Mouse (Mus musculus) G1E (cell line): ENCODE data around the gene Galnt14. TPM values are rescaled to one million over a fixed set of nuclear protein-coding genes. Genes with fewer than 3 reads are reported as not detected.

Source experiments
- ATAC-seq: 2 replicates; pipeline ENCODE4 v1.8.0; 2016; ENCODE audit warnings: mild to moderate bottlenecking; ENCODE audit not compliant: insufficient number of reproducible peaks, poor library complexity, low FRiP score, severe bottlenecking; ENCODE audit errors: extremely low read depth
- DNase-seq: peaks from one replicate; pipeline ENCODE4 v3.0.0; 2012; ENCODE audit warnings: low spot score
- H3K27me3 ChIP-seq: 2 replicates; pipeline ENCODE4 v1.6.1; 2012; ENCODE audit warnings: mild to moderate bottlenecking, low read length, inconsistent platforms; ENCODE audit not compliant: insufficient read depth
- H3K36me3 ChIP-seq: replicated peaks from 2 replicates; pipeline ENCODE3; 2012; ENCODE audit warnings: mild to moderate bottlenecking, inconsistent platforms
- H3K4me1 ChIP-seq: 2 replicates; pipeline ENCODE4 v1.6.1; 2012; ENCODE audit warnings: low read depth, low read length, inconsistent platforms, mixed read lengths; ENCODE audit not compliant: insufficient read depth
- H3K4me3 ChIP-seq: 2 replicates; pipeline ENCODE4 v1.5.1; 2012; ENCODE audit warnings: low read depth, mild to moderate bottlenecking, inconsistent platforms, low read length, moderate library complexity, mixed read lengths
- H3K9me3 ChIP-seq: replicated peaks from 2 replicates; pipeline ENCODE4 v1.6.1; 2012; ENCODE audit warnings: inconsistent platforms
- CTCF ChIP-seq: IDR thresholded peaks from 2 replicates; pipeline ENCODE4 v1.5.1; 2012; ENCODE audit warnings: low read depth, low read length, inconsistent platforms, mixed read lengths
- GATA1 ChIP-seq: IDR thresholded peaks from 2 replicates; pipeline ENCODE4 v1.6.1; 2012; ENCODE audit warnings: borderline replicate concordance, low read length, inconsistent platforms, mixed read lengths
- GATA2 ChIP-seq: IDR thresholded peaks from 2 replicates; pipeline ENCODE4 v1.6.1; 2012; ENCODE audit warnings: low read depth, low read length, inconsistent platforms, borderline replicate concordance
- POLR2AphosphoS5 ChIP-seq: IDR thresholded peaks from 2 replicates; pipeline ENCODE4 v1.6.1; 2012; ENCODE audit warnings: low read depth, low read length, inconsistent platforms; ENCODE audit not compliant: insufficient replicate concordance
- TAL1 ChIP-seq: conservative IDR thresholded peaks from 2 replicates; pipeline ENCODE4 v1.6.1; 2012; ENCODE audit warnings: low read depth, low read length, inconsistent platforms, mixed read lengths
- polyA plus RNA-seq: library from polyadenylated mRNA; stranded (reverse); fragments of >175 nt; gene quantifications from 2 replicates; pipeline ENCODE4 v1.2.3, GENCODE M21; 2012
- total RNA-seq, 2 experiments: library from RNA; stranded (forward) in 1 of 2; stranded (reverse) in 1 of 2; fragments of 200-1000 nt in 1 of 2; fragments of >200 nt in 1 of 2; fragmentation: Nextera tagmentation in 1 of 2; gene quantifications; 2 replicates each; pipeline ENCODE4 v1.2.3; 2014 to 2017

Gene Galnt14
- total RNA-seq (2014; fragmentation: Nextera tagmentation) (not detected in 2 replicates), total RNA-seq (2017) (0.05 and 0.06 TPM in 2 replicates), polyA plus RNA-seq (not detected in 2 replicates)

- Histone ChIP-seq H3K36me3 (no peaks in the 10 kb centered on the region), H3K4me1 (no peaks in the 10 kb centered on the region), H3K4me3 (peak within 1 kb of the TSS; percentile 4; the same call in 1 of the 2 replicates), H3K9me3 (peaks cover 71% of the 10 kb centered on the region), H3K27me3 (no peaks in the 10 kb centered on the region; the same call in 1 of the 2 replicates)
- TF ChIP-seq GATA1 (no peak), CTCF (no peak), POLR2AphosphoS5 (no peak), GATA2 (no peak), TAL1 (no peak)
- DNase-seq (no peak), ATAC-seq (no peak)
These were observed at the start of gene Galnt14 for GRCm38 (mm10) chr17:73710042-73710911. Gene Galnt14 (minus strand): TSS chr17:73710453.

- Histone ChIP-seq H3K4me1 (no peaks in the 10 kb centered on the region), H3K27me3 (no peaks in the 10 kb centered on the region), H3K9me3 (peaks cover 28% of the 10 kb centered on the region), H3K36me3 (no peaks in the 10 kb centered on the region), H3K4me3 (no peak overlapping the region)
- no peak for TF ChIP-seq POLR2AphosphoS5
- TF ChIP-seq CTCF: no peak
- TF ChIP-seq GATA2: no peak
- no peak for TF ChIP-seq TAL1
- no peak for TF ChIP-seq GATA1
- DNase-seq (no peak), ATAC-seq (no peak)
These were observed 33.5 kb upstream of the Galnt14 start for GRCm38 (mm10) chr17:73743681-73744311.

- Histone ChIP-seq H3K4me3 (no peak overlapping the region), H3K4me1 (no peaks in the 10 kb centered on the region), H3K9me3 (peaks cover 30% of the 10 kb centered on the region), H3K27me3 (no peaks in the 10 kb centered on the region), H3K36me3 (no peaks in the 10 kb centered on the region)
- no peak for ATAC-seq
- DNase-seq: no peak
- TF ChIP-seq CTCF (no peak), POLR2AphosphoS5 (no peak), TAL1 (no peak), GATA1 (no peak), GATA2 (no peak)
These were observed 13.8 kb upstream of the Galnt14 start for GRCm38 (mm10) chr17:73723885-73724682.

- ATAC-seq: no peak
- DNase-seq: no peak
- no peak overlapping the region for H3K4me3 ChIP-seq
- no peaks in the 10 kb centered on the region for H3K4me1 ChIP-seq
- peaks cover 35% of the 10 kb centered on the region for H3K9me3 ChIP-seq
- TF ChIP-seq POLR2AphosphoS5 (no peak), GATA2 (no peak), GATA1 (no peak), CTCF (no peak), TAL1 (no peak)
- H3K36me3 ChIP-seq: no peaks in the 10 kb centered on the region
- no peaks in the 10 kb centered on the region for H3K27me3 ChIP-seq
These were observed 8.9 kb upstream of the Galnt14 start for GRCm38 (mm10) chr17:73719021-73719748.

- no peak for TF ChIP-seq CTCF
- TF ChIP-seq TAL1: no peak
- TF ChIP-seq GATA1: no peak
- no peak for TF ChIP-seq POLR2AphosphoS5
- TF ChIP-seq GATA2: no peak
- ATAC-seq (no peak), DNase-seq (no peak)
- Histone ChIP-seq H3K36me3 (no peaks in the 10 kb centered on the region), H3K4me3 (no peak overlapping the region), H3K27me3 (no peaks in the 10 kb centered on the region; the same call in 1 of the 2 replicates), H3K4me1 (no peaks in the 10 kb centered on the region), H3K9me3 (peaks cover 37% of the 10 kb centered on the region)
These were observed 6.4 kb upstream of the Galnt14 start for GRCm38 (mm10) chr17:73716684-73717083.
